Mouse (Mus musculus) forebrain, embryonic 14.5 days (tissue): Measurements from ENCODE around the gene Cdh12. TPM values are rescaled to one million over a fixed set of nuclear protein-coding genes. Genes with fewer than 3 reads are reported as not detected.
"Not testable (repeated sequence)": the region's sequence is repeated elsewhere in the genome, so short reads cannot be mapped to it uniquely, and the experiment has no call there.

Experiments used
- ATAC-seq: fragments of 200-750 bp; cut with Nextera tagmentation; 2 replicates; pipeline ENCODE4 v1.8.0; 2017; ENCODE audit warnings: mild to moderate bottlenecking, moderate library complexity
- DNase-seq: peaks from one replicate; pipeline ENCODE4 v3.0.0-alpha.2; 2015; ENCODE audit warnings: low spot score
- H3K27ac ChIP-seq: fragments of 300-500 bp; sonication (generic); 2 replicates; pipeline ENCODE4 v1.5.1; 2014; ENCODE audit warnings: low read depth, mild to moderate bottlenecking, control low read depth, low read length, moderate library complexity
- H3K27me3 ChIP-seq: fragments of 300-500 bp; sonication (generic); replicated peaks from 2 replicates; pipeline ENCODE4 v1.6.1; 2014; ENCODE audit warnings: low read length, control low read depth, mixed read lengths; ENCODE audit not compliant: control insufficient read depth, insufficient read depth
- H3K36me3 ChIP-seq: fragments of 300-500 bp; sonication (generic); 2 replicates; pipeline ENCODE4 v1.6.1; 2014; ENCODE audit warnings: low read length, control low read depth; ENCODE audit not compliant: control insufficient read depth, insufficient read depth
- H3K4me1 ChIP-seq: fragments of 300-500 bp; sonication (generic); 2 replicates; pipeline ENCODE4 v1.6.1; 2014; ENCODE audit warnings: antibody characterized with exemption, low read length, control low read depth; ENCODE audit not compliant: control insufficient read depth, insufficient read depth
- H3K4me2 ChIP-seq: fragments of 300-500 bp; sonication (generic); 2 replicates; pipeline ENCODE4 v1.6.1; 2014; ENCODE audit warnings: mild to moderate bottlenecking, control low read depth, low read length
- H3K4me3 ChIP-seq: fragments of 300-500 bp; sonication (generic); 2 replicates; pipeline ENCODE4 v1.5.1; 2014; ENCODE audit warnings: low read depth, low read length, control low read depth
- H3K9ac ChIP-seq: fragments of 300-500 bp; sonication (generic); 2 replicates; pipeline ENCODE4 v1.6.1; 2014; ENCODE audit warnings: mild to moderate bottlenecking, low read length, control low read depth, moderate library complexity
- H3K9me3 ChIP-seq: fragments of 300-500 bp; sonication (generic); replicated peaks from 2 replicates; pipeline ENCODE4 v1.6.1; 2016; ENCODE audit warnings: low read length, control low read depth, mixed read lengths; ENCODE audit not compliant: control insufficient read depth
- WGBS: fragments of 180-500 bp; shearing (Covaris S2); extraction: QIAGEN DNeasy Blood & Tissue Kit; methylation state at CpG from one replicate; pipeline ENCODE4 v1.1.7; 2014; 5-methylcytosine and 5-hydroxymethylcytosine counted together
- polyA plus RNA-seq: library from polyadenylated mRNA; unstranded; fragments of >200 nt; fragmentation: Nextera tagmentation; extraction: Ambion mirVana; gene quantifications from 2 replicates; pipeline ENCODE4 v1.2.1, GENCODE M21; 2014

The Cdh12 gene
- polyA plus RNA-seq, 1 experiment from 2014 or later = 2.3 TPM

DNA sequence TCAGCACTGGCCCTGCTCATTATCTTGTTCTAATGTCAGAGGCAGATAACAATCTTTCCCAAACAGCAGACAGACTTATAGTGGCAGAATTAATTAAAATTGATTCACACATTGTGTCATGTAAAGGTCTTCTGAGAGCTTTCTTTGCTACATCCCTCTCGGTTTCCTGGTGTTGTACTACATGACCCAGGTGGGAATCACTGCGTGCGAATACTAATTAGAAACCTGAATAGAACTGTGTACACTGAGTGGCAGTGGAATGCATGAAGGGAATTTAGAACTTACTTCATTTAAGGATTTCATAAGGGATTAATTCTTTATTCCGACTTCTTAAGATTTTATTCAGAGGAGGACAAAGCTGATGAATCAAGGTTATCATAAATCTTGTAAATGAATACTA lies 121.9 kb downstream of the Cdh12 start:
- no peak overlapping the region for H3K4me3 ChIP-seq
- ATAC-seq = no peak

DNA sequence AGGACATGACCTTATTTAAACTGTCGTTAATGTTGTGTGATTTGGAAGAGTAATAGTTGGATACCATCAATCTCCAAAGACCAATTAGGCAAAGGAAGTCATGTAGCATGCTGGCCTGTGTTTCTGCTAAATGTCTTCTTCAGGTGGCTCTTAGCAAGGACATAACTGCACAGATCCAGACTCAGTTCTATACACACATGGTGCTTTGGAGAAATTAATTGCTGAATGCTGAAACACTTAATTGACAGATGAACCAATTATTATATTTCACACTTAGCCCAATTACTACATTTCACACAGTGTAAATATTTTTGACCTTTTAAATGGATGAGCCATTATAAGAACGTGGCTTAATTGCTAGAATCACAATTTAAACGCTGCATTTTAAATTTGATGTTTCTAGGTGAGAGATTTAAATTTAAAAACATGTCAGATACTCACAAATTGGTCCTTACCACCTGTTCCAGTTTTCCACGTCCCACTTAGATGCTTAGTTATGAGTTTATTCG lies 133.6 kb downstream of the Cdh12 start:
- Histone ChIP-seq H3K4me1 (no peaks in the 10 kb centered on the region), H3K9me3 (no peaks in the 10 kb centered on the region), H3K9ac (no peak overlapping the region), H3K4me2 (no peak overlapping the region), H3K36me3 (no peaks in the 10 kb centered on the region), H3K4me3 (no peak overlapping the region), H3K27me3 (no peaks in the 10 kb centered on the region), H3K27ac (no peak overlapping the region)
- peak; percentile 66 for DNase-seq
- peak; percentile 81 for ATAC-seq
- WGBS = 42% methylated on average over 5 of the region's 5 CpGs

More for the DNA sequence above, 121.9 kb downstream of the Cdh12 start:
- H3K27me3 ChIP-seq = no peaks in the 10 kb centered on the region
- H3K27ac ChIP-seq = no peak overlapping the region
- no peak overlapping the region for H3K4me2 ChIP-seq
- H3K4me1 ChIP-seq = no peaks in the 10 kb centered on the region
- H3K9me3 ChIP-seq = no peaks in the 10 kb centered on the region
- no peak overlapping the region for H3K9ac ChIP-seq
- H3K36me3 ChIP-seq = no peaks in the 10 kb centered on the region
- no peak for DNase-seq
- 57% methylated on average over 4 of the region's 4 CpGs for WGBS

DNA sequence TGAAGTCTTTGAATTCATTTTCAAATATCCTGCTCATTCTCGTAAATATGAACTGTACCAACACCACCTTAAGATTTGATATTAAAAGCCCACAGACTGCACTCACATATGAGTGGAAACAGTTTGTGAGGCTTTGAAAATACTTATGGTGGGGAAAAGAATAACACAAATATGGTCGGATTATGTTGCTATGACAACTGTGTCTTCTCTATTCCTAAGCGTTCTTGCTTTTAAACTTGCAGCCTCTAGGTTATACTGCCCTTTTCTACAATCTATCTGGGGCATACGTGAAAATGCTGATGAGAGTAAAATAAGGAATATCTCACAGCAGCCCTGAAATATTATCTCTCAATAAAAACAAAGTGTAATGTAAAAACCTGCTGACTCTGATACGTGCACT lies 142.5 kb downstream of the Cdh12 start:
- peak; percentile 5 for DNase-seq
- no peaks in the 10 kb centered on the region for H3K4me1 ChIP-seq
- no peaks in the 10 kb centered on the region for H3K27me3 ChIP-seq
- no peak overlapping the region for H3K4me2 ChIP-seq
- H3K9me3 ChIP-seq = no peaks in the 10 kb centered on the region
- H3K4me3 ChIP-seq = no peak overlapping the region
- H3K27ac ChIP-seq = no peak overlapping the region
- H3K36me3 ChIP-seq = no peaks in the 10 kb centered on the region
- ATAC-seq = no peak
- 81% methylated on average over 5 of the region's 5 CpGs for WGBS
- no peak overlapping the region for H3K9ac ChIP-seq

DNA sequence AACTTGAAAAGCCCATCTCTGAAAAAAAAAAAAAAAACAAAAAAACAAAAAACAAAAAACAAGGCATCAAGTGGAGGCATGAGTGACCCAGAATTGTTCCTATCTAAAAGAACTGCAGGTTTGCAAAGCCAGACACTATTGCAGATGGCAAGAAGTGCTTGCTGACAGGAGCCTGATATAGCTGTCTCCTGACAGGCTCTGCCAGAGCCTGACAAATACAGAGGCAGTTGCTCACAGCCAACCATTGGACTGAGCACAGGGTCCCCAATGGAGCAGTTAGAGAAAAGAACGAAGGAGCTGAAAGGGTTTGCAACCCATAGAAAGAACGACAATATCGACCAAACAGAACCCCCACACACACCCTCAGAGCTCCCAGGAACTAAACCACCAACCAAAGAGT lies 156.7 kb downstream of the Cdh12 start:
- not testable (repeated sequence) for H3K9ac ChIP-seq, H3K27me3 ChIP-seq, H3K4me3 ChIP-seq, H3K9me3 ChIP-seq, DNase-seq, H3K4me1 ChIP-seq, H3K4me2 ChIP-seq, H3K36me3 ChIP-seq, H3K27ac ChIP-seq, ATAC-seq
- WGBS = 88% methylated on average over 3 of the region's 3 CpGs

DNA sequence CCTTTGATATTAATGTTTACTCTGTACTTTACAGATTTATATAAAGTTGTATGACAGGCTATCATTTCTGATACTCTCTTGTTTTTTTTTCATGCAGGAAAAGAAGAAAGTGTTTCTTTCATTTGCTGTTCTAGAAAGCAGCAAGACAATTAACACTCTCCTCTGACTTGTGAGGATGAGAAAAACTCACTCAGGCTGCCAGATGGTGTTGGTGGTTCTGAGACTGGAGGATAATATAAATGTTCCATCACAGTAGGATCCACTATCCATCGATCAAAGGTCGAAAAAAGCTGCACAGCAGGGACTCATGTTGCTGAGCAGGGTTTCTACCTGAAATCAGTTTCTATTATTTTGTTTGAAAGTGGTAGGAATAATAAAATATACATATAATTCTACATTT lies 185.5 kb downstream of the Cdh12 start:
- Histone ChIP-seq H3K4me2 (no peak overlapping the region), H3K9ac (no peak overlapping the region), H3K27me3 (no peaks in the 10 kb centered on the region), H3K36me3 (no peaks in the 10 kb centered on the region), H3K4me1 (no peaks in the 10 kb centered on the region), H3K27ac (no peak overlapping the region), H3K4me3 (no peak overlapping the region), H3K9me3 (no peaks in the 10 kb centered on the region)
- ATAC-seq (no peak), DNase-seq (peak; percentile 31)
- WGBS = 72% methylated on average over 2 of the region's 2 CpGs

DNA sequence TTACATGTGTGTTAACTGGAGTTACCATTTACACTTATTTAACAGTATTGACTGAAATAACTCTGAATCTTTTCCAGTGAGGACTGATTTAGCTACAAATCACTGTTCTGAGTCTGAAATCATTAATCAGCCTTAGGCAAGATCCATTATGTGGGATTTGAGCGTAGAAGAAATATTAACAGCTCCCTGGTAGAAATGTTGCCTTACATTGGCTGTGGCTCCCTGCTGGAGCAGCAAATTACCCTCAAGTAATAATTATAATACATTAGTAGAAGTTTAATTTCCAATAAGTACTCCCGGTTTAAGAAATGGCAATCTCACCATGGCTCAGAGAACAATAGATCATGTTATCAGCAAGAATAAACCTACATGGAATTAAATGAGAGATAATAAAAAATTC lies 190.1 kb downstream of the Cdh12 start:
- H3K27me3 ChIP-seq = no peaks in the 10 kb centered on the region
- 76% methylated on average over 2 of the region's 2 CpGs for whole genome bisulfite sequencing
- H3K9ac ChIP-seq = no peak overlapping the region
- no peaks in the 10 kb centered on the region for H3K9me3 ChIP-seq
- no peak overlapping the region for H3K4me2 ChIP-seq
- ATAC-seq = no peak
- no peak overlapping the region for H3K27ac ChIP-seq
- peak; percentile 3 for DNase-seq
- H3K36me3 ChIP-seq = no peaks in the 10 kb centered on the region
- no peak overlapping the region for H3K4me3 ChIP-seq
- H3K4me1 ChIP-seq = no peaks in the 10 kb centered on the region

DNA sequence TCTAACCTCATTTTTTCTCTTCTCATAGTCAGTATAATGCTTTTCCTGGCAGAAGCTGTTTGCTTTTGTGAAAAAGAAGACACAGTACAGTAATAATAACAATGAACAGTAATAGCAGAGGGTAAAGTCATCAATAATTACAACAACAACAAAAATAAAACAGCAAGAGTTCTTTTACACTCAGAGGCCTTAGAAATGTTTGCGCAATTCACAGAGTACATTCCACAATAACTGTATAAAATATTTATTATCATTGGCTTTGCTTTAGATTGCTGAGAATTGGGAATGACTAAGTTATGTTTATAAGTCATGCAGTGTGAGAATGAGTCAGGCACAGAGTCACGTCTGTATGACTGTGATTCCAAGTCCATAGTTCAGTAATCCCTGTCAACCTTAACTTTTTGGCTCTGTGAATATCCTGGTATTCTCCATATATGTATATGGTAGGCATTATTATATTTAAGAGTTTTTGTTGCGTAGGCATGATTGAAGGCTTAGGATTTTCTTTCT lies 193.9 kb downstream of the Cdh12 start:
- Histone ChIP-seq H3K36me3 (no peaks in the 10 kb centered on the region), H3K9me3 (no peaks in the 10 kb centered on the region), H3K4me3 (no peak overlapping the region), H3K4me1 (no peaks in the 10 kb centered on the region), H3K27me3 (no peaks in the 10 kb centered on the region), H3K27ac (no peak overlapping the region), H3K9ac (no peak overlapping the region), H3K4me2 (no peak overlapping the region)
- DNase-seq = no peak
- WGBS = 91% methylated on average over 3 of the region's 3 CpGs
- no peak for ATAC-seq

DNA sequence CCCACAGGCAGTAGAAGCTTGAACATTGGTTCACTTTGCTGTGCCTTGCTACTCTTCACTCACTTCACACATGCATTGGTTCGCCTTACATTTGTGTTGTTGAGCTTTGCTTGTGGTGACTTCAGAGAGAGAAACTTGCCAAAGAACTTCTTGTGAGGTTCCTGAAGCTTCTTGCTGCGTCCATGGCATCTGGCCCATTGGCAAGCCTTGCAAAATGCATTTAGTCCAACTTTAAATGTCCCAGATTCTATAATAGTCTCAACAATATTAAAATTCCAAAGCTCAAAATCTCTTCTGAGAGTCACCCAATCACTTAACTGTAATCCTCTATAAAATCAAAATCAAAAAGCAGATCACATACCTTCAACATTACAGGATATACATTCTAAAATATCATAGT lies 211.2 kb downstream of the Cdh12 start:
- no peak overlapping the region for H3K9ac ChIP-seq
- no peak overlapping the region for H3K27ac ChIP-seq
- no peaks in the 10 kb centered on the region for H3K36me3 ChIP-seq
- H3K4me1 ChIP-seq = no peaks in the 10 kb centered on the region
- no peaks in the 10 kb centered on the region for H3K9me3 ChIP-seq
- H3K27me3 ChIP-seq = no peaks in the 10 kb centered on the region
- no peak overlapping the region for H3K4me2 ChIP-seq
- H3K4me3 ChIP-seq = no peak overlapping the region
- no peak for DNase-seq
- ATAC-seq = no peak
- 67% methylated on average over 2 of the region's 2 CpGs for WGBS

DNA sequence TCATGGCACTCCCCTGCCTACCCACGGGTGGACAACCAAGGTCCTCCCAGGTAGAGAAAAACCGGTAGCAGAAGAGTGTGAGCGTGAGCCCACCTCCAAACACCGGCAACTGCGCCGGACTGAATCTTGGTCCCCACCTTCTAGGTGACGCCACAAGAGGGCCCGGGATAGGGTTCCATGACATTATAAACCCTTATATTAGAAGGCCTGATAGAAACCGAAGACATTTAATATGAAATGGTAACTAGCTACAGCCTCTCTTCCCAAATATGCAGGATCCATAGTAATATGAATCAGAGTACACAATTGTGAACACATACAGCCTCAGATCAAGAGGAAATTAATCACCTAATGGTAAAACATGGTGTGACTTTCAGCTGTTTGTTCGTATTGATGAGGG lies 217.6 kb downstream of the Cdh12 start, which contains the start of gene Acot10:
TSS of gene Acot10 (minus strand) at position 101 of the 400 bp plus-strand sequence.
- H3K36me3 ChIP-seq = no peaks in the 10 kb centered on the region
- DNase-seq = no peak
- no peak for ATAC-seq
- H3K4me3 ChIP-seq = no peak within 1 kb of the TSS
- 92% methylated on average over 10 of the region's 10 CpGs for WGBS
- H3K9me3 ChIP-seq = no peaks in the 10 kb centered on the region
- H3K9ac ChIP-seq = no peak within 1 kb of the TSS
- H3K27ac ChIP-seq = no peak within 1 kb of the TSS
- H3K4me2 ChIP-seq = no peak within 1 kb of the TSS
- no peaks in the 10 kb centered on the region for H3K4me1 ChIP-seq
- no peaks in the 10 kb centered on the region for H3K27me3 ChIP-seq
